Mouse (Mus musculus): Measurements from ENCODE around the gene Chd3. TPM values are rescaled to one million over a fixed set of nuclear protein-coding genes. Genes with fewer than 3 reads are reported as not detected.

The Chd3 gene
- total RNA-seq, 2 experiments from 2014 or later: 519 to 534 TPM

GRCm38 (mm10) chr11:69390400-69391034 is 21.3 kb upstream of the Chd3 start:
- peak; percentile 69 to 85 for DNase-seq (ENCODE audit: low spot score in 2 of 2)

DNA sequence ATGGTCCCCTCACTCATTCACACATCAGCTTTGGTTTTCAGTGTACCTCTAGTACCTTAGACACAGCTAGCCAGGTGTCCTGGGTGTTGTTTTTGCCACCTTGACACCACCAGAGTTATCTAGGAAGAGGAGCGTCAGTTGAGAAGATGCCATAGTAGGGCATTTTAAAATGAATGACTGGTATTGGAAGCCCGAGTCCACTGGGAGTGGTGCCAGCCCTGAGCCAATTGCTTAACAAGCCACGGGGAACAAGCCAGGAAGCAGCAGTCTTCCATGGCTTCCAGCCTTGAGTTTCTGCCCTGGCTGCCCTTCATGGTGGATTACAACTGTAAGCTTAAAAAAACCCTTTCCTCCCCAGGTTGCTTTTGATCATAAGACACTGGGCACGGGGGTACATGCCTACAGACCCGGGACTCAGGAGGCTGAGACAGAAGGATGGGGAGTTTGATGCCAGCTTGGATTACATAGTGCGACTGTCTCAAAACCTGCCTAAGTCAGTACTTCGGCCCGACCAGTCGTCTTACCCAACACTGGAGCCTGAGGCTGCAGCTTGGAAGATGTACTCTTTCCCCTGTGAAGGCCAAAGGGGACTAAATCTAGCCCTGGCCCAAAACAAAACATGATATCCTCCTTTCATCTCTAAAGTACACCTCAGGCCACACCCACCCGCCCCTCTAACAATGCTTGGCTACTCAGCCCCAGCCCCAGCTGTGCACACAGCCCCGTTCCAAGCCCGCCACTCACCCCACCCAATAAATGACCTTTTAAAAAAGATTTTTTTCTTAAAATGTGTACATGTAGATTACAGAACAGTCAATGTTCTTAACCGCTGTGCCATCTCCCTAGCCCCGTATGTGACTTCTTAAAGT is 20.6 kb upstream of the Chd3 start:
- peak in 1 of 2 experiments; percentile 74 for DNase-seq (ENCODE audit: low spot score in 2 of 2)

- no peak for DNase-seq (ENCODE audit: low spot score in 2 of 2)
These were observed 19.5 kb upstream of the Chd3 start for GRCm38 (mm10) chr11:69388680-69389079.

GRCm38 (mm10) chr11:69386758-69387157 is 17.6 kb upstream of the Chd3 start:
- DNase-seq (ENCODE audit: low spot score in 2 of 2): no peak

DNA sequence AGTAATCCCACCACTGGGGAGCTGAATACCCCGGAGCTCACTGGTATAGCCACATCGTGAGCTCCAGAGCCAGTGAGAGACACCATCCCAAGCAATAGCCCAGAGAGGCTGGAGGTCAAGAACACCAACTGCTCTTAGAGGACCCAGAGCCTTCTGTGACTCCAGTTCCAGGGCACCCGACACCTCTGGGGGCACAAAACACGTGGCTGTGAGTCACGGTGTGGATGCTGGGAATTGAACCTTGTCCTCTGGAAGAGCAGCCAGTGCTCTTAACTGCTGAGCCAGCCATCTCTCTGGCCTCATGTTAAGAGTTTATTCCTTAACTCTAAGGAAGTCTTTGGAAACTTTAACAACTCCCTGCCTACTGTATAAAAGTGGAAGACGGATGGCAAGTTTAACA is 15.8 kb upstream of the Chd3 start:
- no peak for DNase-seq (ENCODE audit: low spot score in 2 of 2)

DNA sequence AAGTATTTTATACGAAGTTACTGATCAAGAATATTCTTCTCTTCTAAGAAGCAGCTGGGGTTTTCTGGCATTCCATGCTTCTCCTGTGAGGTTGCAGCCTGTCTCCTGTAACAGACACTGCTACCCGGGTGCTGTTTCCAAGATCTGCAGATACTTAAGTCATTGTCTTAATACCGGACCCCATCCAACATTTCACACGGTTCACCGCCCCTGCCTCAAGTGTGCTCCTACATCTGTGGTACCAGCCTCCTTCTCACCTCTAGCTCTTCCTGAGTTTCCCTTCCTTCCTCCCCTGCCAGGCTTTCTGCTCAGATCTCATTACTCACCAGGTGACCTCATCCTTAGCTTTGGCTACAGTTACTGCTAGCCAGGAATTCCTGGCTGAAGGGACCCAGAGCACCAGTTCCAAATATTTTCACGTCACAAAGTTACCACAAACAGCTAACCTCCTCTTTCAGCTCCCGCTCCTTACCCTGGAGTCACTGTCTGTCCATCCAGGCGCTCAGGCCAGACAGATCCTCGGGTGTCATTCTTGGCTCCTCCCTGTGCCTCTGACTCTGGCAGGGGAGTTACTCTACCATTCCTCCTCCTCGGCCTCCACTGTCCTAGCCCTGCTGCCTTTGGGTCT is 13.4 kb upstream of the Chd3 start:
- no peak for DNase-seq (ENCODE audit: low spot score in 2 of 2)

- no peak for DNase-seq (ENCODE audit: low spot score in 2 of 2)
These were observed 12.2 kb upstream of the Chd3 start for GRCm38 (mm10) chr11:69381356-69381755.

DNA sequence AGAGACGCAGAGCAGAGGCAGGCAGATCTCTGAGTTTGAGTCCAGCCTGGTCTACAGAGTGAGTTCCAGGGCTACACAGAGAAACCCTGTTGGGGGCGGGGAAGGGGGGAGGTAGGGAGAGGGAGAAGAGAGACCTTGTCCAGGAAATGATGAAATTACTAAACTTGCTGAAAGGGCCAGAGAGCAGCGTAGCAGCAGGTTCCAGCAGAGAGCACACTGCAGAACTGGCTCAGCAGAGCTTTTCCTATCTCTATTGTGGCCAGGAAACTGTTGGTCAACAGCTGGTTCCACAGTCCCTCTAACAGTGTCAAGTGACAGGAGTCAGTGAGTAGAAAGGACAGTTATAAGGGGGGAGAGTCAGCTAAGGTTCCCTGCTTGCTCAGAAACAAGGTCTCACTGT is 10.4 kb upstream of the Chd3 start:
- DNase-seq (ENCODE audit: low spot score in 2 of 2): no peak

DNA sequence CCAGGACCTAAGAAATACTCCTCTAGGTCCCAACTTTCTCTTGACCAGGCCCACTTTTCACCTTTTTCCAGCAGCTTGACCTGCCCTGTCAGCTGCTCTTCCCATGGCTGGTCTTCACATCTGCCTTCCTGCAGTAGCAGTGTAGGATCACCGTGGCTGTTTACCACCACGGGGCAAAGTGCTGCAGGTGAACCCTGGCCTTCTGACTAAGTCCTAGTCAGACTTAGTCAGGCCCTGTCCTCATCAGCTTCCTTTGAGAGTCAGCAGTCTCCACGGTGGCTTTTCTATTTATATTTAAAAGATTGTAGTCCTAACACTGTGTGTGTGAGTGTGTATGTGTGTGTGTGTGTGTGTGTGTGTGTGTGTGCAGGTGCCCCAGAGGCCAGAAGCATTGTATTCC is 8.6 kb upstream of the Chd3 start:
- no peak for DNase-seq (ENCODE audit: low spot score in 2 of 2)

- no peak for DNase-seq (ENCODE audit: low spot score in 2 of 2)
These were observed 6.4 kb upstream of the Chd3 start for GRCm38 (mm10) chr11:69375646-69376045.

- no peak for DNase-seq (ENCODE audit: low spot score in 2 of 2)
These were observed 4.2 kb upstream of the Chd3 start for GRCm38 (mm10) chr11:69373223-69373965.

GRCm38 (mm10) chr11:69372780-69373170 is 3.6 kb upstream of the Chd3 start:
- DNase-seq (ENCODE audit: low spot score in 2 of 2): no peak

GRCm38 (mm10) chr11:69372056-69372779 is 3.0 kb upstream of the Chd3 start:
- peak; percentile 82 to 92 for DNase-seq (ENCODE audit: low spot score in 2 of 2)

GRCm38 (mm10) chr11:69371601-69372000 is 2.4 kb upstream of the Chd3 start:
- no peak for DNase-seq (ENCODE audit: low spot score in 2 of 2)

- no peak for DNase-seq (ENCODE audit: low spot score in 2 of 2)
These were observed 1.6 kb upstream of the Chd3 start for GRCm38 (mm10) chr11:69370817-69371215.

DNA sequence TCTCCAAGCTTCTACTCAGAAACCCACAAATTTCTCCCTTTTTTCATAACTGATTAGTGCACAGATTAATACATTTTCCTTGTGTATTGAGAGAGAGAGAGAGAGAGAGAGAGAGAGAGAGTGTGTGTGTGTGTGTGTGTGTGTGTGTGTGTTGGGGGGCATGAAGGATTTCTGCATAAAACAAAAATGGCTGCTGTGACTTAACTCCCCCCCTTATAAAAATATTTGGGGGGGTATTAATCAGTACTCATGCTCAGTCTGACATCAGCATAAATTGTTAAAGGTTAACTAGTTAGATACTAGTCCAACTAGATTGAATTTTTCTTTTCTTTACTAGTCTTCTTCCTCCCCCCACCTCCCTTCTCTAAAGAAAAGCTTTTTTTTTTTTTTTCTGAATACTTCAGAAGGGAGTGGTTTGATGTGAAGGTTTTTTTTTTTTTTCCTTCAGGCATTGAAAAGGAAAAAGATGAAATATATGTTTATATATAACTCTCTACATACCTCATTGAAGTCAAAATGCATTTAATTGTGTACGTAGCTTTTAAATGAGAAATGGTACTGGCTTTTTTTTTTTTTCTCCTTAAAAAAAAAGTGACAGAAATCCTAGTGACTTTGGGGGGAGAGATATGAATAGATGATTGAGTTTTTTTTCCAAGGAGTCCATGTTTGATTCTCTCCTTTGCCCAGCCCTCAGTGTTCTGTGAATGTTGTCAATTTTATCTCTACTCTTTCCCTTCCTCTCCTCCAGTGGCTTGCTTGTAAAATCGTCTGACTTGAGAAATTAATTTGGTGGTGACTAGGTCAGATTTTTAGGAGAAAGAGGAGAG is 997 bp upstream of the Chd3 start:
- no peak for DNase-seq (ENCODE audit: low spot score in 2 of 2)

DNA sequence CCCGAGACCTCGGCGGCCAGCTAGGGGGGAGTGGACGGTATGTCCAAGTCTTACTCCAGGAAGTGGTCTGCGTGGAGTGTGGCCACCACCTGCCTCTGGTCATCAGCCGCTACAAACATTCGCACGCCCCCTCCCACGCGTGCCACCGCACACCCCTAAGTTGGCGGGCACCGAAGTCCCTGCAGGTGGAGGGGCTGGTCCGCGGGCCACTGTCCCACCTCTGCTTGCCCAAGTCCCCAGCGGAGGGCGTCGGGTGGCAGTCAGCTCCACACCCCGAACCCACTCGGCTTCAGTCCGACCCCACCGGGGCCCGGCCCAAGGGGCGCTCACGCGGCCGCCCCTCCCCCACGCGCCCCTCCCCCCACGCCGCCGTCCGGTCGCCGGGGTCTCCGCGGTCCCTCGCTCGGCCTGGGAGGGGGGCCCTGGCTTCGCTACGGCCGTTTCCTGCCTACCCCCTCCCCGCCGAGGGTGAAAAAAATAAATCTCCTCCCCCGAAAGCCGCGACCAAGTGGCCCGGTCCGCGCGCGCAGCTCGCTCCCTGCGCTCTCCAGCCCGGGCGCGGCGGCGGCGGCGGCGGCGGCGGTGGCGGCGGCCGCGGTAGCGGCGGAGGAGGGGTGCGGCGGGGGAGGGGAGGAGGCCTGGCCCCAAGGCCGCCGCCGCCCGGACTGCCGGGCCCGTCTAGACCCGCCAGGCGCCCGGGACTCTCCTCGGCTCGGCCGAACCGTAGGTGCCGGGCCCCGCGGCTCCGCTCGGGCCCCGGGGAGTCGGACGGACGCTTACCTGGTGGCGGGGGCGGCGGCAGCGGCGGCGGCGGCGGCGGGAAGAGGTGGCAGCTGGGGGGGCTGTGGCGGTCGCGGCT is 621 bp downstream of the Chd3 start:
- DNase-seq (ENCODE audit: low spot score in 2 of 2): no peak

DNA sequence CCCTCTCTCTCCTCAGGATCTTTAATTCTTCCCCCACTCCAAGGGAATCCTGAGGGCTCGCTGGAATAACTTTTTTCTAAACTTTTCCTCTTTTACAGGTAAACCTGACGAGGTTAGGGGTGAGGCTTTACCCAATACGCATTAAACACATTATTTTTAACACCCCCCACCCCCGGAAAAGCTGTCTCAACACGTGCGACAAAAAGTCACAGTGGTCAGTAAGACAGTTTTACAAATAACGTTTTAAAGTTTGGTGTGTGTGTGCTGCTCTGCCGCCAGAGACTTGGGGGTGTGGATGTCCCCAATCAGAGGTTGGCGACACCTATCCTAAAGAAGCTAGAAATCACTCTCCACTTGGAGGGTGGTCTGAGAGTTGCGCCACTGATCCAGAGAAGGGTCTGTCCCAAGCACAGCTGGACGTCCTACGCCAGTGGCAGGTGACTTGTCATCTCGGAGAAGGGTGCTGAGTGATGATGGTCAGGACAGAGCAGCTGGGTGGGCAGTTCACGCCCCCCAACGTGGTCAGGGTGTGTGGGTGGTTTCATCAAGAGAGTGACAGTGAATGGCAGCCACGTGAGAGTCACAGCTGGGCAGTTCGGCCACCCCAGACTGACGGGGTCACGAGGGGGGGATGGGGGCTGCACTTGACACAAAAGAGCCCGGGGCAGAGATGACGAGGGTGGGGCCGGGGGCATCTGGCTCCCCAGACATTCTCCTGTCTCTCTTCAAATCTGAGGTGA is 1.4 kb downstream of the Chd3 start:
- no peak for DNase-seq (ENCODE audit: low spot score in 2 of 2)

Data from layer of hippocampus, postnatal 14 days (tissue).